Mouse (Mus musculus): ENCODE data around the gene Wdr63. TPM values are rescaled to one million over a fixed set of nuclear protein-coding genes. Genes with fewer than 3 reads are reported as not detected.

Gene Wdr63
- 0.13 TPM in 1 of 2 replicates, not detected in the other for polyA plus RNA-seq (2012; rRNA removed; ENCODE audit: low replicate concordance)

DNA sequence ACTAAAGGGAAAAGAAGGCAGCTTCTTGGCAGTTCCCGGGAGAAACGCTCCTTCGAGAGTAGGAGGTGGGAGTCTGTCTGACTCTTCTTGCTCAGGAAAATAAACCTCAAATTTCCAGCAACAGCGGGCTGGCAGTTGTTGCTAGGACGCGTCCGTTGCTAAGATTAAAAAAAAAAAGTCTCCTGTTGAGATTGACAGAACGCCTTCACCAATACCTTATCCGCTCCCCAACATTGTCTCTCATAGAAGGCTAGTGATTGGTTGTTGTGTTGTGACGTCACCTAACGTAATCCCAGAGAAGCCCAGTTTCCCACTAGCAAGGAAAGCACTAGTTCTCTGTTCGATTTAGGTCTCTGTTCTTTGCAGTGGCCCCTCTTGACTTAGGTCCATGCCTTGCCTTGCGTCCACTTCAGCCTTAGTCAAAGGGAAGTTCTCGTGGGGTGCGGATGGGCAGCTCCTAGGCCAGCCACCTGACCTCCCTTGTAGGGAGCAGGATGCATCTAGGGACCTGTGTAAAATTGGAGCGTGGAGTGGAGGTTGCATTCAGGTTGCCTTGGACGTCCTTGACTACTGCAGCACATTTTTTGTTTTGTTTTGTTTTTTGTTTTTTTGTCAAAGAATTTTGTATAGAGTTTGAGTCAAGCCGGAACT is at the start of gene Wdr63:
Gene Wdr63 (minus strand): TSS at position 210 of the 651 bp plus-strand sequence.

DNA sequence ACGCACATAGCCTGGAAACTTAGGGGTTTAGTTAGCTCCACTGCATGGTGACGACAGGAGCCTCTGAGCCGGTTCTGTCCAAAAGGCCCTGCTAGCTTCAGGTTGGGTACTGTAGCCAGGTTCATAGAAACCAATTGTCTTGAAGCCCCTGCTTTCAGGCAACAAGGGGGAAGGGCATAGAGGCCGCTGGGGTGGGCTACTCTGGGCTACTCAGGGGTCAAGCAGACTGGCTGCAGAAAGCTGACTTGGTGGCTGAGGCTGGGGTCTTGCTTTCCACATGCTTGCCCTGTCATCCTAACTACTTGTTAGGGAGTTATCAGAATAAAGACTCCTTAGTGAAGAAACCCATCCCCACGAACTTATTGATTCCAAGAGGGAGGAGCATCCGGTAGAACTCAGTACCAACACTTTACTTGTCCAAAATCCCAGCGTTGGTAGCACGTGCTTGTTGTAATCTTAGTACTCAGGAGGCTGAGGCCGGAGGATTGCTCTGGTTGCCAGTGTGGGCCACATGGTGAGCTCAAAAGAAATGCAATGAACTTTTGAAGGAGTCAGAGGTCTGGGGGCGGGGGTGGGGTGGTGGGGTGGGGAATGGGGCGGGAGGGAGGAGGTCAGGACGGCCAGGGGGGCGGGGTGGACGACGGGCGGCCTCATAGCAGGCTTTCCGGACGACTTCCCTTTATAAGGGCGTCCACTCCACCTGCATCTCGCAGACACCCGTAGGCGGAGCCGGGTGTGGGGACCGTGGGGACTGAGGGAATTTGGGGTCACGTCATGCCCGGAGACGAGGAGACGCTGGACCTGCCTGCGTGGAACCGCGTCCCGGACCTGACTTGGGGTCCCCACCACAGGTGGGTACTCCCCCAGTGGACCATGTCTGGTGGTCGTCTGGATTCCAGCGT is 41.5 kb upstream of the Wdr63 start, which contains the start of gene Mcoln2:
Gene Mcoln2 (plus strand): TSS at position 678 of the 902 bp plus-strand sequence.

DNA sequence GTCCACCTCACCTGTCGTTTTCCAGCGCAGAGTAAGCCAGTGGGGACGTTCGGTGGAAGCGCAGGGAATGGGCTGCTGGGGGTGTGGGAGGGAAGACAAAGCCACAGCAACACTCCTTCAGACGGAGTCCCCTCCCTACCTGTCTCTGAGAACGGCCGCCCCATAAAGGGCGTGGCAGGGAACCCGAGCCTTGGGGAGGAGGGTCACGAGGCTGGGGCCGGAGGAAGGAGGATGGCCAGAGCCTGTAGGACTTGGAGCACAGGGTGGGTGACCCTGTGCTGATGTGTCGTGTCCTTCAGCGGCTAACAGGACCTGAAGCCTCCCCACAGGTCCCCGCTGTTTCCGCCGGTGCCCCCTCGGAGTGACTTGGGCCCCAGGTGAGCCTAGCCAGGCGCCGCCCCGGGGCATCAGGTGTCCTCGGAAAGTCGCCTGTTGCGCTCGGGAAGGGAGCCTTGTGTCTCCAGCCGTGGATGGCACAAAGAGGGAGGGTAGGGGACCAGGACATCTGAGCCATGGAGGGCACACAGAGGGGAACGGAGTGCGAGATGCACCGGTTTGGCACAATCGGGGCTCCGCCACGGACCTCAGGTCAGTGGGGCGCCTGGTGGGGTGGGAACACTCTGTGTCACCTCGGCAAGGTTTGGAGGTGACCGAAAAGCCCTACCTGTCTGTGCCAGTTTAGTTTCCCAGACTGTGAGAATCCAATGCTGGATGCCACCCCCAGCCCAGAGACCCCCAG is 9.5 kb upstream of the Wdr63 start, which contains the start of gene Mcoln3:
Gene Mcoln3 (plus strand): TSS at position 193 of the 739 bp plus-strand sequence.

Other genes with a start within 250 kb of the Wdr63 start
- gene Bcl10, start 185.3 kb downstream of the Wdr63 start, polyA plus RNA-seq (2012; rRNA removed; ENCODE audit: low replicate concordance): 9.3 and 12.7 TPM in 2 replicates
- 7.1 and 12.4 TPM in 2 replicates for gene 2410004B18Rik, start 170.1 kb downstream of the Wdr63 start, polyA plus RNA-seq (2012; rRNA removed; ENCODE audit: low replicate concordance)
- 3.0 and 4.9 TPM in 2 replicates for gene Syde2, start 120.3 kb downstream of the Wdr63 start, polyA plus RNA-seq (2012; rRNA removed; ENCODE audit: low replicate concordance)
- 1.3 and 1.5 TPM in 2 replicates for gene Mcoln3, start 9.3 kb upstream of the Wdr63 start, polyA plus RNA-seq (2012; rRNA removed; ENCODE audit: low replicate concordance)
- 2.9 and 6.3 TPM in 2 replicates for gene Mcoln2, start 41.7 kb upstream of the Wdr63 start, polyA plus RNA-seq (2012; rRNA removed; ENCODE audit: low replicate concordance)
- 0.96 and 1.5 TPM in 2 replicates for gene Lpar3, start 112.8 kb upstream of the Wdr63 start, polyA plus RNA-seq (2012; rRNA removed; ENCODE audit: low replicate concordance)

All from mammary gland, adult 2 months (tissue).